Mouse (Mus musculus) lung, adult 18-20 months (tissue): ENCODE measurements around the gene Gcnt4.
"Not testable (repeated sequence)": the region's sequence is repeated elsewhere in the genome, so short reads cannot be mapped to it uniquely, and the experiment has no call there.

Source experiments
- DNase-seq, 2 experiments: peaks; one replicate each; pipeline ENCODE4 v3.0.0; 2022; ENCODE audit warnings: mixed read lengths in 2 of 2

The Gcnt4 gene

GRCm38 (mm10) chr13:96923999-96924961, at the start of gene Gcnt4:
Gene Gcnt4, plus strand, starts transcription at chr13:96924689.
- DNase-seq, result peak; percentile 15 to 39

DNA sequence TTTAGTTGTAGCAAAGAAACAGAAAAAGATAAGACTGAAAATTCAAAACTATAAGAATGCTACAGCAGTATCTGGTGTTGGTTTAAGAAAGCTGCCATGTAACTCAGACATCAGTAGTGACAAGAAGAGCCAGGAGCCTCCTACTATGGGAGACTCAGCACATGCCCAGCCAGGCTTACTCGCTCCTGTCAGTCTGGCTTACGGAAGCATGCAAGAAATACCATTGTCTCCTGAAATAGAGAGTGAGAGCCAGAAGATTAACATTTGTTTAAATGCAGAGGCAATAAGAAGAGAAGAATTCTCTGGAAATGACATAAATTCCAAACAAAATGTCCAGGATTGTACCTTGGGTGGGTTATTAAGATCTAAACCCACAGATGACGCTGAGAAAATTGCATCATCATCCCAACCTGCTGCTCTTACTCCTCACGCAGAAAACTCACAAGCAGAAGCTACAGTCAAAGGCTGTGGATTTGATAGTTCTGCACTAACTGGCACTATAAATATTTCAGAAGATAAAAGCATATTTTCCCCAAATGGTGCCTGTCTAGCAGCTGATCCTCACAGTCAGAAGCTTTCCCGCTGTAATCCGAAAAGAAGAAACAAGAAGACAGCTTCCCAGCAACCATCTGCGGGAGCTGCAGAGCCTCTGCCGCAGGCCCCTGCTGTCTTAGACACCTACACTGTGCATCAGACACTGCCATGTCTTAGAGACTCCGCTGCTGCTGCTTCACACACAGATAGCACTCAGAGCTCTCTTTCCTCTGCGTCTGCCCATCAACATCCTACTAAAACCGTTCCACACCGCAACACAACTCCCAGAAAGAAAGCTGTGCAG, 46.0 kb upstream of the Gcnt4 start:
- no peak for DNase-seq

DNA sequence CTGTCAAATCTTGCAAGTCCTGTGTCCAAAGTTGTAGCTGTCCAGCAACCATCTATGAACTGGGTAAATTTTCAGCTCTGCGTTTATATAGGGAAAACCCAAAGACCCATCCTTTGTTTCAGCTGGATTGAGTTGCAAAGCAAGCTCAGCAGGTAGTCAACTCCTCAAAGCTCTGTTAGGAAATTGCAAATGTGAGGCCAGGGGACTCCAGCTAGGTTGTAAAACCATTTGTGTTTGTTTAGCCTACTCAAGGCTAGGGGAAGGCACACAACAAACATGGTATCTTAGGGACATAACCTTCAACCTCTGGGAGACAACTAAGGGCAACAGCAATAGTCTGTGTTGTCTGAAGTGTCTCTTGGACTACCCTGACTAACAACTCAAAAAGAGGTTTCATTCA, 40.0 kb upstream of the Gcnt4 start:
- DNase-seq, result no peak

DNA sequence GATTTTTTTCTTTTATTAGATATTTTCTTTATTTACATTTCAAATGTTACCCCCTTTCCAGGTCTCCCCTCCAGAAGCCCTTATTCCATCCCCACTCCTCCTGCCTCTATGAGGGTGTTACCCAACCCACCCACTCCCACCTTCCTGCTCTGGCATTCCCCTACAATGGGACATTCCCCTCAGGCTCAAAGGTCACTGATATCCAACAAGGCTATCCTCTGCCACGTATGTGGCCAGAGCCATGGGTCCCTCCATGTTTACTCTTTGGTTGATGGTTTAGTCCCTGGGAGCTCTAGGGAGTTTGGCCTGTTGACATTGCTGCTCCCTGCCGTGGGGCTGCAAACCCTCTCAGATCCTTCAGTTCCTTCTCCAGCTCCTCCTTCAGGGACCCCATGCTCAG, 34.5 kb upstream of the Gcnt4 start:
- DNase-seq, result no peak

GRCm38 (mm10) chr13:96895144-96895543, 29.3 kb upstream of the Gcnt4 start:
- no peak for DNase-seq

DNA sequence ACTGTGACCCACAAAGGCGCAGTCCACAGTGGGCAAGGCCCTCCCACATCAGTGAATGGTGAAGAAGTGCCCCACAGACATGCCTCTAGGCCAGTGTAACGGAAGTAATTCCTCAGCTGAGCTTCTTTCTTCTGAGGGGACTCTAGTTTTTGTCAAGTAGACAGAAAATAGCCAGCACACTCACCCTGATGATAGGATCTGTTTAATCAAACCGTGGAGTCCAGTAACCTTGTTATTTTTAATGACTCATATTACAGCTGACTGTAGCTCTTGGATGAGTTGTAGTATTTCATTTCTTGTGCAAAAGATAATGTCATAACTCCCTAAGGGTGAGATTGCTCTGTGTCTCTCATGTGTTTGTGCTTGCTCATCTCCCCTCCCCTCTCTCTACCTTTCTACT, 17.8 kb upstream of the Gcnt4 start:
- DNase-seq, result no peak

DNA sequence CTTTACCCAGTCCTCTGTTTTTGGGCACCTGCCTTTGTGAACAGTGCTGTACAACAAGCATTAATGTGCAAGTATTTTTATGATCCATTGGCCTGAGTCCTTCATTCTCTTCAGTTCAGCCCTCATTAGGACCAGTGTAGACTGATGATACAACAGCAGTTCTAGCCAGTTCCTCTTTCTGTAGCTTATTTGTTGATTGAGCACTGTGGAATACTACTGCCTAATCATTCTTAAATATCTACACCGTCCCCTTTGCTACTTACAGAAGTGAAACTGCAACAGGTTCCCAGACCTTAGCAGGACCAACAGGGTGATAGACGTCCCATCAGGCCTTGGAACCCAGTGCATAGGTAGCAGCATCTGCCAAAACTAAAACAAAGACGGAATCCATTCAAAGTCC, 13.3 kb upstream of the Gcnt4 start:
- no peak for DNase-seq

DNA sequence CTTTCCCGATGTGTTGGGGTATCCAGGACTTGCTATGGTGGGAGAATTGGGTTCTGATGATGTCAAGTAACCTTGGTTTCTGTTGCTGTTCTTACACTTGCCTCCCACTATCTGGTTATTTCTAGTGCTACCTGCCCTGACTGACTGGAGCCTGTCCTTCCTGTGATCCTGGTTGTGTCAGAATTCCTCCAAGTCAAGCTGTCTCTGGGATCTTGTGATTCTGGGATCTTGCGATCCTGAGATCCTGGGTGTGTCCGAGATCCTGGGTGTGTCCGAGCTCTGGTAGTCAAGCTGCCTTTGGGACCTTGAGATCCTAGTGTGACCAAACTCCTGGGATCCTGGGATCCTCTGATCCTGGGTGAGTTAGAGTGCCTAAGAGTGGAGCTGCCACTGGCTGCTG, 1.4 kb upstream of the Gcnt4 start:
- not testable (repeated sequence) for DNase-seq

- no peak for DNase-seq
Observed at GRCm38 (mm10) chr13:96924985-96925745, 676 bp downstream of the Gcnt4 start.

DNA sequence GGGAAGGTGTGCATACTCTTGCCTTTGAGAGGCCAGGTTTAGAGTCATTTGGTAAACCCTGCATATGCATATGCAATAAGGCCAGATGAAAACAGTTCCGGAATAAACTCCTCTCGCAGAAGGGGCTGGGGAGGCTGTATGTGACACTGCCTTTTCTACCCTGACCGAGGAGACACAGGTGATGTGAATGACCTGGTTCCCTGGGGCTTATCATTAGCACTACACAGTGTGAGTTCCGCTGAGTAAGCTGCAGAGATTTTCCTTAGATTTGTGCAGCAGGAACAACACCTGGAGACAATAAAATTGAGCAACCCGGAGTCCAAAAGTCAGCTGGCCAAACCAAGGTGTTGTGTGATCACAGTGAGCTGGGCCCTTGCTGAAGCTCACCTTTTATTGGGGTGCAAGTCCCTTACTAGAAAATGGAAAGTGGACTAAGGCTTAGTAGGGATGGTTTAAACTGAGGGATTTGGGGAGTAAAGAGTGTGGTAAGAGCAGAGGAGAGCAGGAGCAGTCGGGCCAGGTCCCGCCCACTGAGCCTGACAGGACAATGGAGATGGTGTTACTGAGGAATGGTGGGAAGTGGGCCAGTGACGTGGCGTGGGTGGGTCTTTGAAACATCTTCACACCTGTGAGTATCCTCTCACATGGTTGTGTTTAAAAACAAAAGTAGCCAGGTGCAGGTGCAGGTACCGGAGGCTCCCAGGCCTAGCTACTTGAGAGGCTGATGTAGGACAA, 1.7 kb downstream of the Gcnt4 start:
- DNase-seq, result no peak

DNA sequence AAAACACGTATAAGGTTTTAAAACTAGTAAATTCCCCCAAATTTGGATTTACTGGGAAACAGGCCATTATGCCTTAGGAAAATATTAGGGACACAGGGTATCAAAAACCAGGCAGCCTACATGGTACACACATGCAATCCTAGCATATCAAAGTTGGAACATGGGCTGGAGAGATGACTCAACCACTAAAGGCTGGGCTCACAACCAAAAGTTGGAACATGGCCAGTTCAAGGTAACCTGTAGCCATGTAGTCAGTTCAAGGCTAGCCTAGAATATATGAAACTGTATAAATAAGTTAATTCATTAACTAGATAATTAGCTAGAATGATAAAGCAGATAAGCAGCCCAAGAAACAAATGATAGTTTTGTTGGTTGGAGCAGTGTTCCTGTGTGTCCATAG, 3.3 kb downstream of the Gcnt4 start:
- DNase-seq, result no peak

DNA sequence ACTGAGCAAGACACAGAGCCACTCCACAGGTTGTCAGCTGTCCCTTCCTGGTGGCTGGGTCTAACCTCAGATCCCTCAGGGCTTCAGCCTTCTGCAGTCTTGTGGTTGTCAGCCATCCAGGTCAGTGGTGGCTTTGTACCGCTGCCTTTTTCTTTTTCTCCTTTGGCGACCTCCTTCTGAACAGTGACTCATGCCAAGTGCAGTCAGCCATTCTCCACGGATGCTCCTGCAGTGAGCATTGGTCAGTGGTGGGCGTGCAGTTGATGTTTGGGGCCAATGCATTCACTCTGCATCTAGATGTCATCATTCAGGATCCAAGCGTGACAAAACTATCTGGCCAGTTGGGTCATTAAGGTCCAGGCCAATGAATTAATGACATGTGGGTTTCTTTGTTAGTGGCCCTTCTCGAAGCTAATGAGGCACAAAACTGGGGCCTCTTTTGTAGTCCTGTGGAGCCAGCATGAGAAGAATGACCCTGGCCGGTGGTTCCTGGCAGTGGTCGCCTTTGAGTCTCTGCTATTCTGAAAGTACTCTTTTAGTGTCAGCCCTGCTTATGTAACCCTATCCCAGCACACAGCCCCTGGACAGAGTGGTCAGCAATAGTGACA, 4.0 kb downstream of the Gcnt4 start:
- DNase-seq, result no peak

- no peak for DNase-seq
Observed at GRCm38 (mm10) chr13:96932745-96933144, 8.3 kb downstream of the Gcnt4 start.

- DNase-seq, result no peak
Observed at GRCm38 (mm10) chr13:96933367-96933766, 8.9 kb downstream of the Gcnt4 start.

GRCm38 (mm10) chr13:96936173-96936777, 11.8 kb downstream of the Gcnt4 start:
- DNase-seq, result no peak

- no peak for DNase-seq
Observed at GRCm38 (mm10) chr13:96937059-96937558, 12.6 kb downstream of the Gcnt4 start.

GRCm38 (mm10) chr13:96939680-96940079, 15.2 kb downstream of the Gcnt4 start:
- DNase-seq, result no peak

DNA sequence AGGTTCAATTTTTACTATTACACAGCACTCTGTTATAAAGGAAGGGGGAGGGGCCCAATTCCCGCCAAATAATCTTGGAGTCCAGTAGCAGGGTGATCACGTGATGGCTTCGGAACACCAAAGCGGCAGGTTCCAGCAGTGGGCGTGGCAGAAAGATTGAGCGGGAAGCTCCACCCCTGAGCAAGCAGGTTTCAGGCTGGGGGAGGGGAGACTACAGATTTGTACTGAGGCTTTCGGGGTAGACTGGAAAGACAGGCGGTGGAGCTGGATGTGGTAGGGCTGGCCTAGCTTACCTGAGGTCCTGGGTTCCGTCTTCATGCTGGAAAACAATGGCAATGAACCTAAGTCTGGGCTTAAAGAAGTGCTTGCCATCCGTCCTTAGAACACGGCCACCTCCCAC, 17.0 kb downstream of the Gcnt4 start:
- not testable (repeated sequence) for DNase-seq

DNA sequence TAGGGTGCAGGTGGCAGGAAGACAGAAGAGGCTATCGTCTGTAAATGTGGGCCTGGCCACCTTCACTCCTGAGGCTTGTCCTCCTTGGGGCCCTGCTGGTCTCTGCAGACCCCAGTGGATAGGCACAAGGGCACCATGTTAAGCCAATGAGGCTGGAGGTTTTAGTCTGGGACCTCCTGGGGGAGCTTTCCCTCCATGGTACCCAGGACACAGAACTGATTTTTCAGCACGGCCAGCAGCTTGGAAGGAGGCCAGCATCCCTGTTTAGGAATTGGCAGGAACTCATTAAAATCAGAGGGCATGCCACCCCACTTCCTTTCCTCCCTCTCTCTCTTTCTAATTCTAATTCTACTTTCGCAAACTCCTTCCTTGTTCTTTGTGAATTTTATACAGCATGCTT, 19.1 kb downstream of the Gcnt4 start:
- DNase-seq, result no peak

- DNase-seq, result no peak
Observed at GRCm38 (mm10) chr13:96945748-96946147, 21.3 kb downstream of the Gcnt4 start.

DNA sequence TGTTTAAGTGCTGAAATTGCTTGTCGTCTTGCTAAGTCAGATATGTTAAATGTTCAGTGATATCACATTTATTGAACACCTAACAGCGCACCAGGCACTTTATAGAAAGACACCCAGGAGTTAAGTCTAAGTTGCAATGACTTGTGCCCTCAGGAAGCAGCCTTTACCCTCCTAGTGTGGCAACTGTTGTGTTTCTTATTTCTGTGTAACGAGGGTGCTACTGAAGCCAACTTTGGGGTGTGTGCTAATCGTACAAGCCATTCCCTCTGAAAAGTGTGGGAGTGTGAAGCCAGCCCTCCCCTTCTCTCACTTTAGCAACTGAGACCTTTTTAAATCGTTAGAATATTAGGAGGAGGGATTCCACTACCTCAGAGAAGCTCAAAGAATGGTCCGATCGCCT, 23.2 kb downstream of the Gcnt4 start:
- DNase-seq, result no peak
